Mouse (Mus musculus): ENCODE measurements at regions not wholly inside any gene's neighbourhood (a gene's known extent, or its start where the extent isn't known, plus 50 kb on each side); places are given as distances from the start of the nearest gene placed in this dataset.

DNA sequence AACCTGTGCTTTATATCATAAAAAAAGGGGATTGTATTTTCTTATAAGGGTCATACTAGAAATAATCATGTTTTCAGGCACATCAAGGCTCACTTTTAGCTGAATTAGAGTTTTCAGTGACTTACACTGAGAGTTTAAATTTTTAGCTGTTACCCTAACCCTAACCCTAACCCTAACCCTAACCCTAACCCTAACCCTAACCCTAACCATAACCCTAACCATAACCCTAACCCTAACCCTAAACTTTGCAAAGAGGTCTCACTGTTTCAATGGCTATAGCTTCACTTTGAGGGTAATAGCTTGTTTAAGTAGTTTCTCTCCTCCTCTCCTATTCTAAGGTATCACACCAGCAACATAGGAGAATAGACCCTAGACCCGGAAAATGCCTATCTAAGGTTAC, 208.0 kb downstream of the Plk2 start:
- no peak for TF ChIP-seq CHD2 (IDR thresholded peaks at IDR 0.05; ENCODE audit: low read depth, low read length)
- TF ChIP-seq ZNF384 (IDR thresholded peaks at IDR 0.05; ENCODE audit: low read depth, low read length), result no peak
- no peak for TF ChIP-seq MAFK (IDR thresholded peaks at IDR 0.05; ENCODE audit: insufficient read depth, low read depth, low read length)

Measured in ES-E14 (cell line).